Mouse (Mus musculus) heart, embryonic 11.5 days (tissue): ENCODE measurements around the gene Khdc4. TPM values are rescaled to one million over a fixed set of nuclear protein-coding genes. Genes with fewer than 3 reads are reported as not detected.

Experiments
- ATAC-seq: fragments of 200-750 bp; cut with Nextera tagmentation; replicated peaks from 2 replicates; pipeline ENCODE4 v1.8.0; 2017; ENCODE audit warnings: moderate library complexity; ENCODE audit not compliant: insufficient number of reproducible peaks, low FRiP score, low TSS enrichment
- H3K27ac ChIP-seq: fragments of 300-500 bp; sonication (generic); 2 replicates; pipeline ENCODE4 v1.5.1; 2014; ENCODE audit warnings: mild to moderate bottlenecking, low read depth, low read length
- H3K27me3 ChIP-seq: fragments of 300-500 bp; sonication (generic); 2 replicates; pipeline ENCODE4 v1.6.1; 2014; ENCODE audit warnings: mild to moderate bottlenecking, low read length, mixed read lengths; ENCODE audit not compliant: control insufficient read depth, insufficient read depth
- H3K36me3 ChIP-seq: fragments of 300-500 bp; sonication (generic); 2 replicates; pipeline ENCODE4 v1.6.1; 2014; ENCODE audit warnings: mild to moderate bottlenecking, low read length, moderate library complexity, mixed read lengths; ENCODE audit not compliant: control insufficient read depth, insufficient read depth
- H3K4me1 ChIP-seq: fragments of 300-500 bp; sonication (generic); 2 replicates; pipeline ENCODE4 v1.6.1; 2014; ENCODE audit warnings: low read length; ENCODE audit not compliant: control insufficient read depth, insufficient read depth
- H3K4me2 ChIP-seq: fragments of 300-500 bp; sonication (generic); 2 replicates; pipeline ENCODE4 v1.6.1; 2014; ENCODE audit warnings: mild to moderate bottlenecking, moderate library complexity
- H3K4me3 ChIP-seq: fragments of 300-500 bp; sonication (generic); 2 replicates; pipeline ENCODE4 v1.5.1; 2014; ENCODE audit warnings: low read depth, low read length
- H3K9ac ChIP-seq: fragments of 300-500 bp; sonication (generic); 2 replicates; pipeline ENCODE4 v1.6.1; 2014; ENCODE audit warnings: mild to moderate bottlenecking, low read depth, low read length, moderate library complexity
- H3K9me3 ChIP-seq: fragments of 300-500 bp; sonication (generic); replicated peaks from 2 replicates; pipeline ENCODE4 v1.6.1; 2016; ENCODE audit warnings: low read length; ENCODE audit not compliant: control insufficient read depth
- WGBS: fragments of 180-500 bp; shearing (Covaris S2); extraction: QIAGEN DNeasy Blood & Tissue Kit; methylation state at CpG from one replicate; pipeline ENCODE4 v1.1.7; 2014; ENCODE audit not compliant: insufficient replicate concordance; 5-methylcytosine and 5-hydroxymethylcytosine counted together
- polyA plus RNA-seq: library from polyadenylated mRNA; unstranded; fragments of >200 nt; fragmentation: Nextera tagmentation; extraction: Ambion mirVana; gene quantifications from 2 replicates; pipeline ENCODE4 v1.2.1, GENCODE M21; 2014

Khdc4 gene
- 68.2 and 69.8 TPM in 2 replicates for polyA plus RNA-seq

GRCm38 (mm10) chr3:88684980-88685941, at the start of gene Khdc4:
TSS of gene Khdc4 (plus strand) at chr3:88685803.
- peak within 1 kb of the TSS; percentile 97 for H3K9ac ChIP-seq
- no peaks in the 10 kb centered on the region for H3K9me3 ChIP-seq
- peak; percentile 98 for ATAC-seq
- peak within 1 kb of the TSS; percentile 96 for H3K4me2 ChIP-seq
- WGBS = under 1% methylated on average over 47 of the region's 47 CpGs
- no peaks in the 10 kb centered on the region for H3K27me3 ChIP-seq
- H3K27ac ChIP-seq = peak within 1 kb of the TSS; percentile 97
- H3K4me3 ChIP-seq = peak within 1 kb of the TSS; percentile 98
- H3K36me3 ChIP-seq = peaks cover 15% of the 10 kb centered on the region
- H3K4me1 ChIP-seq = peaks cover 8% of the 10 kb centered on the region

GRCm38 (mm10) chr3:88636555-88636986, 49.0 kb upstream of the Khdc4 start:
- H3K4me3 ChIP-seq = no peak overlapping the region
- no peak for ATAC-seq
- peaks cover 67% of the 10 kb centered on the region for H3K36me3 ChIP-seq
- no peaks in the 10 kb centered on the region for H3K9me3 ChIP-seq
- H3K4me2 ChIP-seq = 0 out of 2 replicates have a peak overlapping the region, but pooled peaks have one; percentile 16
- peak overlapping the region; percentile 56; the same call in 1 of the 2 replicates for H3K9ac ChIP-seq
- 63% methylated on average over 8 of the region's 8 CpGs for WGBS
- H3K4me1 ChIP-seq = peaks cover 20% of the 10 kb centered on the region
- H3K27me3 ChIP-seq = no peaks in the 10 kb centered on the region
- H3K27ac ChIP-seq = peak overlapping the region; percentile 67

DNA sequence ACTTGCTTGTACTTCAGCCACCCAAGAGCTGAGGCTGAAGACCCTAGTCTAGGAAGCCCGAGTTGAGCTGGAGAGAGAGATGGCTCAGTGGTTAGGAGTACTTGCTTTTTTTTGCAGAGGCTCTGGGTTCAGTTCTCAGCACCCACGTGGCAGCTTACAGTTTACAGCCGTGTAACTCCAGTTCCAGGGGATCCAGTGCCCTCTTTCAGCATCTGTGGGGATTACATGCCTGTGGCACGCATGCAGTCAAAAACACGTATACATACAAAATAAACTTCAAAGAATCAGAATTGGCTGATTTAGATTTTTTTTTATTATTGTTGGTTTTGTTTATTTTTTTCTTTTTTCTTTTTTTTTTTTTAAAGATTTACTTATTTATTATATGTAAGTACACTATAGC, 48.5 kb upstream of the Khdc4 start:
- Histone ChIP-seq H3K9me3 (no peaks in the 10 kb centered on the region), H3K4me3 (no peak overlapping the region), H3K9ac (no peak overlapping the region), H3K4me1 (peaks cover 15% of the 10 kb centered on the region), H3K36me3 (peaks cover 68% of the 10 kb centered on the region), H3K4me2 (no peak overlapping the region), H3K27me3 (no peaks in the 10 kb centered on the region), H3K27ac (peak overlapping the region; percentile 67)
- no peak for ATAC-seq
- 90% methylated on average over 5 of the region's 5 CpGs for WGBS

DNA sequence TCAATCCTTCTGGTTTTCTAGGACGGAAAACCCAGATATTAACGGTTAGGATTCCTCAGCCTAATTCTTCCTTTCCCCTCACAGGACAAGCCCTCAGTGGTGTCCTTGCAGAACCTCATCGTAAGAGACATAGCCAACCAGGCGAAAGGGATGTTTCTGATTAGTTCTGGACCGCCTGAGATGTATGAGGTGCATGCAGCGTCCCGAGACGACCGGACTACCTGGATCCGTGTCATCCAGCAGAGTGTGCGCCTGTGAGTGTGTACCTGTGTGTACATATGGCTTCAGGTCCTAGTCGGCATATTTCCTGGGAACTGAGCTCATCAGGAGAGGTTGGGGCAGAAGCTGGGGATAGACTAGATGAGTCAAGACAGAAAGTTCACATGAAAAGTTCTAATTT, 46.4 kb upstream of the Khdc4 start:
- no peak overlapping the region for H3K27ac ChIP-seq
- peaks cover 10% of the 10 kb centered on the region for H3K4me1 ChIP-seq
- peaks cover 77% of the 10 kb centered on the region for H3K36me3 ChIP-seq
- no peak overlapping the region for H3K4me2 ChIP-seq
- no peaks in the 10 kb centered on the region for H3K27me3 ChIP-seq
- no peaks in the 10 kb centered on the region for H3K9me3 ChIP-seq
- no peak for ATAC-seq
- 91% methylated on average over 12 of the region's 12 CpGs for WGBS
- no peak overlapping the region for H3K4me3 ChIP-seq
- H3K9ac ChIP-seq = no peak overlapping the region

- Histone ChIP-seq H3K9me3 (no peaks in the 10 kb centered on the region), H3K9ac (no peak overlapping the region), H3K27ac (no peak overlapping the region), H3K4me2 (no peak overlapping the region), H3K27me3 (no peaks in the 10 kb centered on the region), H3K36me3 (peaks cover 70% of the 10 kb centered on the region), H3K4me1 (peaks cover 10% of the 10 kb centered on the region), H3K4me3 (no peak overlapping the region)
- ATAC-seq = no peak
- 80% methylated on average over 1 of the region's 1 CpGs for WGBS
These were observed 44.9 kb upstream of the Khdc4 start for GRCm38 (mm10) chr3:88640676-88641075.

- Histone ChIP-seq H3K27me3 (no peaks in the 10 kb centered on the region), H3K9me3 (no peaks in the 10 kb centered on the region), H3K4me2 (no peak overlapping the region), H3K36me3 (peaks cover 72% of the 10 kb centered on the region), H3K27ac (no peak overlapping the region), H3K4me3 (no peak overlapping the region), H3K9ac (no peak overlapping the region), H3K4me1 (no peaks in the 10 kb centered on the region)
- whole genome bisulfite sequencing = 81% methylated on average over 5 of the region's 5 CpGs
- ATAC-seq = no peak
These were observed 42.5 kb upstream of the Khdc4 start for GRCm38 (mm10) chr3:88643078-88643477.

DNA sequence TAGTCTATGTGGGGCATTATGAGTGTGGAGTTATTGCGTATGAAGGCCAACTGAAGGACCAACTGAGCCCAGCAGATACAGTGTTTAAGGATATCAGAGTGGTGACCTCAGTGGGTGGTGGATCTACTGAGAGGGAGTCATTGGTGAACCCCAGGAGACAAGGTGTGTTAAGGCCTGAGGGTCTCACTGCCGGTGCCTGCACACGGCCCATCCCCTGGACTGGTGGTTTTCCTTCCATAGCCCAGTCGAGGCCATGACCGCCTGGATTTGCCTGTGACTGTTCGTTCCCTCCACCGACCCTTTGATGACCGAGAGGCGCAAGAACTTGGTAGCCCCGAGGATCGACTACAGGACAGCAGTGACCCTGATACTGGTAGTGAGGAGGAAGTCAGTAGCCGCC, 39.7 kb upstream of the Khdc4 start:
- no peak for ATAC-seq
- H3K9ac ChIP-seq = no peak overlapping the region

DNA sequence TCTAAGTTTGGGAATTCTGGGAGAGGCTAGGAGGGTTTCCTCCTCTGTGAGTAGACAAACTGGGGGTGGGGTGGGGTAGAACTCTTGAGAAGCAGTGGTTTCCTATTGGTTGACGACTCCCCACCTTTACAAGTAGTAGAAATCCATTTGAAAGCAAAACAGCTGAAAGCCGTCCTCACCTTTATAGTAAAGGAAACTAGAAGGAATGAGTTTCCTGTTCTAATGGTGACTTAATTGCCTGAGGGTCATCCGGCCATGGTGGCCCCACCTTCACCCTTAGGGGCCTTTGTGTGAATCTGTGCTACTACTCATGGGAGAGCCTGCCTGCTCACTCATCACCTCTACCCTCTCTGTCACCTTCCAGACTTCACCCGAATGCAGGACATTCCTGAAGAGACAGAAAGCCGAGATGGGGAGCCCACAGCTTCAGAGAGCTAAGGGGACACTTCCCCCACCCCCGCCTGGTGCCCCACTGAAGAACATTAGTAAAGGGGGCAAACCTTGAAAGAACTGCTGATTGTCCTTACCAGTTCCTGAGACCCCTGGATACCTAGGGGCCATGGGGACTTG, 39.1 kb upstream of the Khdc4 start:
- H3K36me3 ChIP-seq = peaks cover 56% of the 10 kb centered on the region
- ATAC-seq = no peak
- H3K9ac ChIP-seq = no peak overlapping the region
- no peaks in the 10 kb centered on the region for H3K4me1 ChIP-seq
- WGBS = 71% methylated on average over 6 of the region's 6 CpGs
- no peaks in the 10 kb centered on the region for H3K27me3 ChIP-seq
- no peak overlapping the region for H3K27ac ChIP-seq
- no peak overlapping the region for H3K4me3 ChIP-seq
- no peaks in the 10 kb centered on the region for H3K9me3 ChIP-seq
- H3K4me2 ChIP-seq = no peak overlapping the region

More for the DNA sequence above, 39.7 kb upstream of the Khdc4 start:
- 86% methylated on average over 12 of the region's 12 CpGs for WGBS
- Histone ChIP-seq H3K36me3 (peaks cover 60% of the 10 kb centered on the region), H3K27me3 (no peaks in the 10 kb centered on the region), H3K4me1 (no peaks in the 10 kb centered on the region), H3K9me3 (no peaks in the 10 kb centered on the region), H3K4me2 (no peak overlapping the region), H3K27ac (no peak overlapping the region), H3K4me3 (no peak overlapping the region)
